Mouse (Mus musculus) CH12F3 (cell line): ENCODE results near the gene Sik3.
"Not testable (repeated sequence)": the region's sequence is repeated elsewhere in the genome, so short reads cannot be mapped to it uniquely, and the experiment has no call there.

Source experiments
- in situ Hi-C: fragments of 300-500 bp; cut with MboI; formaldehyde crosslinking; loops from 2 replicates; pipeline ENCODE4 v1.14.3; 2020; ENCODE audit warnings: low sequenced_read_pairs

The Sik3 gene

DNA sequence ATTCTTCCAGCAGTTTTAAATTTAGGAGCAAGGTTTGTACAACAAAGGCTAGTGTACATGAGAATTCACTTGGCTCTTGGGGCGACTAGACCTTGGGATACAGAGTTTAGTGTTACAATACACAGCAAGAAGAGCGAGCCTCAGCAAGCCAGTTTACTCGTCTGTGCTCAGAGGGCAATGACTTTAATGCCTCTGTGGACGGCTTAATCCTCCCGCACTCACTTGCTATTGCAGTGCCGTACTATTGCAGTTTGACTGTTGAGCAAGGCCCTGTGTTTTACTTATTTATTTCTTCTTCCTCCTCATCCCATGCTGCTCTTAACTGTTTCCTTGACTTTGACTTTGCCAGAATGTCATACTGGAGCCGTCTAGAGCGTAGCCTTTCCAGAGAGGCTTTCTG is 37.6 kb downstream of the Sik3 start:
- in situ Hi-C loops = no loop called here

DNA sequence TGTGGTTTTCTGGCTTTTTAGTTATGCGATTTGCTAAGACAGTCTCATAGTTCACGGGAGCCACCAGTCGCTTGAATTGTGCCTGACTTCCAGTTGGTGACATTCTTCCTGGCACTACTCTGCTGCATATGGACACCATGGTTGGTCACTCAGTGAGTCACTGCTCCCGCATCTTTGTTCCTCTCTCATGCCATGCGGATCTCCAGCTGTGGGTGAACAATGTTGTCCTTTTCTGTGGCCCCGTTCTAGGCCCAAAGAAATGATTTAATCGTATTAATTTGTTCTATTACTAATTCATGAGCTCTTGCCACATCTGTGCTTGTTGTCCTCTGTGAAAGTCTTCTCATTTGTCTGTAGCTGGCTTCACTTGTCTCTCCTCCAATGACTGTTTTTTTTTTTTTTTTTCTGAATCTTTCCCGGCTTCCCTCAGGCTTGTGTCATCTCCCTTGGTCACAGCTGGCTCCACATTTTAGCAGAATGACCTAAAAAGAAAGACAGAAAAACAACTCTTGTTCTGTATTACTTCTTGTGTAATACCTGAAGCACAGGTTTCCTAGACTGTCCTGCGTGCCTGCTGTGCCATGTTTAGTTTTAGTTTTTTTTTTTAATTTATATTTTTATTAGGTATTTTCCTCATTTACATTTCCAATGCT is 40.5 kb downstream of the Sik3 start:
- in situ Hi-C loops = no loop called here

DNA sequence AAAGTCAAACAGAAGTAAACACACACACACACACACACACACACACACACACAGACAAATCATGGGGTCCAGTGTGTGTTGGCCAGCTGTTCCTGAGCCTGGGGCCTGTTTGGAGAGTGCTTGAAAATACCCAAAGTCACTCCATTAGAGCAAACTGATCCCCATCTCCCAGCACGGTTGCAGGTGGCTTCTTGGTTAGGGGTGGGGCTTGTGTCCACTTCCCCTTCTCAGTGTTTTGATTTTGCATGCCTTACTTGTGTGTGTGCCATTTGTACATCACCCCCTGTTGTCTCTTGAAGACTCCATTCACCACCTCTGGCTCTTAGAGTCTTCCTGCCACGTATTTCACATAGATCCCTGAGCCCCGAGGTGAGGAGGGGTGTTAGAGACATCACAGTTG is 45.4 kb downstream of the Sik3 start:
- in situ Hi-C loops = no loop called here

DNA sequence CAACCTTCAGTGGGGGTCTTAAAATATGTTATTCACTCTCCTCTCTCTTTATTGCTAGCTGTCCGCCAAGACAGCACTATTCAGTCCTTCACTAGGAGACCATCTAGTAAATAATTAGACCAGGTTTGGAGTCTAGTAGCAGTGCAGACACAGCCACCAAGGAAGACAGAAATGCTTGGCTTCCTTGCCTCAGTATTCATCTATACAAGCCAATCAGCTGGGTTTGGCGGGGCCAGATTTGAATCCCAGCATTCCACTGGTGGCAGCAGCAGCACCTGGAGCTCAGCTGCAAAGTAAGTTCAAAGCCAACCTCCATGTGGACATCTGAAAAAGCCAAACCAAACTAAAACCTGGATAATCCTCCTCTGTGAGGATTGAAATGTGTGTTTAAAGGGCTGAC is 47.6 kb downstream of the Sik3 start:
- in situ Hi-C loops = no loop called here

DNA sequence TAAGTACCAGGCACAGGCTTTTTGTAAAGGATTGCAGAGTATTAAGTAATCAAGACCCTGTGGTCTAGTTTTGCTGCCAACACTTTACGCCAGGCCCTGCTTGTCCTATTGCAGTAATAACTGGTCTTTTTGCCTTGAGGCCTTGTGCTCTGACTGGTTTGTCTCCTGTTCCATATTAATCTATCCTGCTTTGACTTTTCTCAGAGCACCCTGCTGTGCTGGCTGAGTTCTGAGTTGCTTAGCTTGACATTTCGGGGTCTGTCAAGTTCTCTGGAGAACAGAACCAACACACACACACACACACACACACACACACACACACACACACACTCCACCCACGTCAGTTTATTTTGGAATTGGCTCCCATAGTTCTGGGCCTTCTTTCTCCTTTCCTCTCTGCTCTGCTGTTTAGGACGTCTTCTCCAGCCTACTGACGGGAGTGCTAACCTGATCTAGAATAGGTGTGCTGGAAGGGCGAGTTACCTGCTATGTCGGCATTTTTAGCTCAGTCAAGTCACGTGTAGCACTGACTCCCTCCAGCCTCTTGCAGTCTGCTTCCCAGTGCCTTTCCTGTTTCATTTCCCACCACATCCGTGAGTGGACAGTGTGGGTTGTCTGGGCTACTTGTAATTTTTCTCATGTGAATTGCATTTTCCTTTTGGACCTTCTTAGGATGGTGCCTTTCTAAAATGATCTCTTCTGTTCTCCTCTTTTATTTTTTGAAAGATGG is 49.2 kb downstream of the Sik3 start:
- in situ Hi-C loops = no loop called here

DNA sequence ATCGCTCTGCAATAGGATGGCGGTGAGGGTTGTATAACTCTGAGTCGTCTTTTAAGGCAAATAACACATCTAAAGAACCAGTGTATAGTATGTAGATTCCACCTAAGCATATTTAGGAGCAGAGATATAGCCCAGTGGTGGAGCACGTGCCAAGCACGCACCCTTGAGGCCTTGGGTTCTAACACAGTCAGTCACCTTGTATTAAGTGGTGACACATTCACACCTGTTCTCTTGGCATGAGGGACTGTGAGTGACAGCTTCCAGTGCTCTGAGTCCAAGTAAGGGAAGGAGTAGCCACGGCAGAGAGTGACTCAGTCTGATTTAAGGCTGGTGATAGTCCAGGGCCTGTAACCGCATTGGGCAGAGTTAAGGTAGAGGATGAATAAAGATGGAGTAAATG is 51.7 kb downstream of the Sik3 start:
- in situ Hi-C loops = no loop called here

DNA sequence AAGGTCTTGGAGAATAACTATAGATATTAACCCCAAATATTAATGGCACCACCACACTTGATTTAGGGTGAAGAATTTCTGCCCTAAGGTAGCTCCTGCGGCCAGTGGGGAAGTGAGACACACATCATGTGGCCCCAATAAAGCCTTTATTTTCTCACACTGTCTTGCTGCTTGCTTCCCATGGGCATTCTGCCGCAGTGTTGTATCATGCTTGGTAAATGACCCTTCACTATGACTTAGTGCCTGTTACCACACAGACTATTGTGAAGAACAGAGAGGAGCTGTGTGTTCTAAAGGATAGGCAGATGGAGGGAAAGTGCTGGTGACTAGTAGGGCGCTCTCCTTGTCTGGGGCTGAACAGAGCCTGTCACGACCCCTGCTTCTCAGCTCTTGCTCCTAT is 54.1 kb downstream of the Sik3 start:
- in situ Hi-C loops = no loop called here

DNA sequence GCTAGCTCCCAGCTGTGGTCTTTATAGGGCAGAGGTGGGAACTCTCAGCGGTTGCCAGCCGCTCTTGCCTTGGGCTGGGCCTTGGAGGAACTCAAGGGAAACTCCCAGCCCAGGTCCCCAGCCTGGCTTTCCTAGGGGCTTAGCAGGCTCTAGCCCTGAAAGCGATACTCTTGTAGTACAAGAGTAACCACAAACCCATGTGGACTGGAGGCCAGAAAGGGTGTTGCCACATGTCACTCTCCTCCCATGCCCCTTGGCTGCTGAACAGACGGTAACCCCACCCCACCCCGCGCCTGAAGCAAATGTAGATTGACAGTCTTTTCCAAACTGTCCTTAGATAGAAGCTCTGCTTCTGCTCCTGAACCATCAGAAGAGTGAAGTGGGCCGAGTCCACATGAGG is 55.1 kb downstream of the Sik3 start:
- in situ Hi-C loops = no loop called here

DNA sequence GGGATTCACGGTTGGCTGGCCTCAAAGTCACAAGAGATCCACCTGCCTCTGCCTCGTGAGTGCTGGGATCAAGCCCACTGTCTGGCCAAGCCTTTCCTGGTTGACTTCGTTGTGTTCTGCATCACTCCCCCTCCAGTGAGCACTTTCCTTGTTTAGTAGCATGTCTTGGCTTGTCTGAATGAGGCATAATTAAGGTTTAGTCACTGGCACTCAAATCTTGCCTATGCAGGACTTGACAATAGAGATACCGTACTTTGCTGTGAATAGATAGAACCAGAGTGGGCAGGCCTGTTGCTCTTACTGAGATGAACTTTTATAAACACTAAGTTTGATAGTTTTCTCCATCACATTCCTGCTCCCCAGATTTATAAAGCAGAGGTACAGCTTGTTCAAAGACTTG is 56.4 kb downstream of the Sik3 start:
- in situ Hi-C loops = no loop called here

DNA sequence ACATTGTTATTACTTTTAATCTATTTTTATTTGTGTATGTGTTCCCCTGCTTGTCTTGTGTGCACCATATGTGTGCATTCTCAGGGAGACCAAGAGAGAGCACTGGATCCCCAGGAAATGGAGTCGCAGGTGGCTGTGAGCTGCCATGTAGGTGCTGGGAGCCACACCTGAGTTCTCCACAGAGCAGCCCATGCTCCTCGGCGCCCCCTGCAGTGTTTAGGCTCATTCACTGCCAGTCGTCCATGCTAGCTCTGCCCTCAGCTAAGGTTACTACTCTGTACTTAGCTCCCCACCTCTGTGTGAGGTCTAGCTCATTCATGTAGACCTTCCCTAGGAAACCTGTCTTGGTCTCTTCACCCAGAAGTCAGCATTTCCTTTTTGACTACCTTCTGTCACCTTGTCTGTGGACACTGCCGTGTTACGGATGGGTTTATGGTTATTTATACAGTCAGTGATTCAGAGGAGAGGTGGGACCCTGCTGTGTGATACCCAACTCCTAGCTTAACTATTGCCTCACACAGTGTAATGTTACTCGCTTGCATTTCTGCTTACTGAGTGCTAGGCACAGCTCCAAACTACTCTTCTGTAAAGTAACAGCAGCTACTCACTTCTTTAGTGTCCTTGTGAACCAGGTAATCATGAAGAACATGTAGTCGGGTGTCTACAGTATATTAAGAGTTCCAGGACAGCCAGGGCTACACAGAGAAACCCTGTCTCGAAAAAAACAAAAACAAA is 59.6 kb downstream of the Sik3 start:
- in situ Hi-C loops = no loop called here

DNA sequence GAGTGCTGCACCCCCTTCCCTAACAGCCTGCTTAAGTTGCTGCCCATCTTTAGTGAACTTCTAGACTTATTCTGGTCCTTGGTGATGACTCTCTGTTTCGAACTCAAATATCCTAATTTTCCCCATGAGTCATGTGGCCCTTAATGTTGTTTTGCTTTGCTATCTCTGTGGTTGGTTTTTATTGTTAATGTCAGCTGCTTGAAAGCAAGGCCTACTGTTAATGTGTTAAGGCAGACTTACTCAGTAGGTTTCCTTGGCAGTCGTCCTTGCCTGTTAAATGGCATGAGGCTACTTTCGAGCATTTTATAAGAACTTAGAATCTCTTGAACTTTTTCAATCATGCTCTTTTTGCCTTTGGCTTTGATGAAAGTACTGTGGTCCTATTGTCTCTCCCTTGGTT is 60.8 kb downstream of the Sik3 start:
- in situ Hi-C loops = no loop called here

DNA sequence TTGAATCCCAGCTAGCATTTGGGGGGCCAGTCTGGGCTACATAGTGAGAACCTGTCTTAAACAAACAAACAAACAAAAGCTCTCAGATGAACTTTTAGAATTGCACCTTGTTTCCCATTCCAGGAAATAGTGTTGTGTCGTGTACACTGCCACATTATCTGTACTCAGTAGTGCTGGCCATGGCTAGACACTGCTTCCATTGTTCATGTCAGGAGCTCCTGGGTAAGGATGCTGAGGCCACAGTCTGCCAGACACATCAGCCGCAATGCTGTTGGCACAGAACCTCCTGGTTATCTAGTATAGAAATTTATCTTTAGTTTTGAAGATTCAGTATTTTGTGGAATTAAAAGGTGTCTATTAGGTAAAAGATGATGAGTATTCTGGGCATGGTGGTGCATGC is 63.0 kb downstream of the Sik3 start:
- in situ Hi-C loops = no loop called here

DNA sequence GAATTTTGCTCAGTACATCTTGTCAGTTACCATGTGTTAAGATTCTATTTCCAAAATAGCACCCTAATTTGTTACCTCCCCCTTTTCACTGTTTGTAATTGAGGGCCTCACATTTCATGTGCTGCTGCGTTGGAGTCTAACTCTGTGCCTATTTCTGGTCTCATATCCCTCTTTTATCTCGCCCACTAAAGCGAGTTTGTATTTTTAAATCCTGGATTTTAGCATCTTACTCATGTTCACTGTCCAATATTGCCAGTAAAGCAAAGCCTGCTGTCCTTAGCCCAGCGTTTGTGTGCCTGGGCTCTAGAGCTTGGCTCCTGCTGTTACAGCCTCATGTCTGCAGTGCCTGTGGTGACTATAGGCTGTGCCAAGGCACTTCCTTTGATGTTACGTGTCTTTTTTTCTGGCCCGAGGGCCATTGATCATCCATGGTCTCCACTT is 69.8 kb downstream of the Sik3 start:
- in situ Hi-C loops = no loop called here

DNA sequence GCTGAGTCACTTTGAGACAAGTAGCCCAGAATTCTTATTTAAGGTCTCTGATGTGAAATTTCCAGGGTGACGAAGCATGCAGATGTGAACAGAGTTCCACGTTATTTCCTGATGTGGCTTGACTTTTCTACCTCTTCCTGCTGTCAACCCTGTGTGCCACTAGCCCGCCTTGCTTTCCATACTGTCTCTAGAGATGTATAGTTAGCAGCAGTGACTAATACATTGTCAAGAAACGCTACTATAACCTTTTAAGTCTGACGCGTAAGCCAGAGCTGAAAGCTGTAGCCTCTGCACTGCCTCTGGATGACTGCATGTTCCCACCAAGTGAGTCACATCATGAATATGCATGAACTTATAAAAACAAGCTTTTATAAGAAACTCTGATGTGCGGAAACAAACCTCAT is 70.9 kb downstream of the Sik3 start:
- in situ Hi-C loops = no loop called here

DNA sequence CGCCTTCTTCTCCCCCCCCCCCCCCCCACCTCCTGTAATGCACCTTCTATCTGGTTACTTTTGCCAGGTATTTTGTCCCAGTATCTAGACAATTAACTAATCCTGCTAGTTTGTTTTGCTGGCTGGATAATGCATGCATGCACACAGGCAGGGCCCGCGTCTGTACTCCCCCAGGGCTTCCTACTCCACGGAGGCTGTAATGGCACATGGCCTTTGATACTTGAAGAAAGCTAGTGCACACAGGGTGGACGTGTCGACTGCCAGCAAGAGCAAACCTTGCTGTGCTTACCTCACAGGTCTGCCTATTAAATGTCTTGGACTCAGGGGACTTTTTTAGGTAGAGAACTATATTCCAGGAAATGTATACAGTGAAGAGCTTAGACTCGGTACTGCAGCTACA is 73.3 kb downstream of the Sik3 start:
- in situ Hi-C loops = no loop called here

DNA sequence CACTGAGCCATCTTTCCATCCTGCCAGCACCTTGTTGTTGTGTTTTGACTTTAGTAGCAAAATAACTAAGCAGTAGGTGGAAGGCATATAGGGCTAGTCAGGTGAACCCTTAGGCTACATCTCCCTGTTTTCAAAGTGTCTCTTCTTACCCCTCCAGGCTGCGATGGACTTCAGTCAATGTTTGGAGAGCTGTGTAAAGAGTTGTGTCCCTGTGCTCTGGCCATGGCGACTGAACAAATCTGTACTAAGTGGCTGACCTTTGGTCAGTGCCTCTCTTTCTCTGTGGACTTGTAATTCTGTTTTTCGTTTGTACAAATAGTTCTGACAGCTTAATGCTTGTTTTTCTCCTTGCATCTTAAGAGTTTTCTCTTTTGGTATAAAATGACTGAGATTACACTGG is 74.2 kb downstream of the Sik3 start:
- in situ Hi-C loops = no loop called here

DNA sequence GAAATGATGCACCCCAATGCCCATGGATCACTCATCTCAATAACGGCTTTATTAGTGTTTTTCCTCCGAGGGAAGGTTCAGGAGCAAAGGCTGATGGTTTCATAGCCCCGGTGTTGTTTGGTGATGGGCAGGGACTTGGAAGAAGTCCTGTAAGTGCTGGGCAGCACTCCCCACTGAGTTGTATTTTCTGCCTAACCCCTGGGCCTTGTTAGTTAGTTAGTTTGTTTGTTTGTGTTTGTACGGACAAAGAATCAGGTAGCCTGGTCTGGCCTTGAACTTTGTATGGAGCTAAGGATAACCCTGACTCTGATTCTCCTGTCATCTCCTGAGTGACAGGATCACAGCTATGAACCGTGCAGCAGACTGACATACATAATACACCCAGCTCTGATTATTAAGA is 74.8 kb downstream of the Sik3 start:
- in situ Hi-C loops = no loop called here

DNA sequence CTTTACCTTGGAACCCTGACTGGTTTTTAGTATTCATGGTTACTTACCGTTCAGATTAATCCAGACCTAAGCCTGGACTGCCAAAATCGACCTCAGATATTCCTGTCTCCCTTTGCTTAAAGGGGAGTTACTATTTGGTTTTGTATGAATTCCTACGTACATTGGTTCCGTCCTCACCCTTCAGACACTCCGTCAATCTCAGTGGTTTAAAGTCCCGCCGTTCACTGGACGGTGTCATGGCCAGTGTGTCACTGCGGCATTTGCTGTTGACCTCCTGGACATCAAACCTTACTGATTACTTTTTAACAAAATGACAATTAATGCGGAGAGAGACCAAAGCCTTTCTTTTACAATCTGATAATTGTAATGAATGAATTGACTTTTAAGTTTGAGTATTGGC is 76.1 kb downstream of the Sik3 start:
- in situ Hi-C loops = no loop called here

DNA sequence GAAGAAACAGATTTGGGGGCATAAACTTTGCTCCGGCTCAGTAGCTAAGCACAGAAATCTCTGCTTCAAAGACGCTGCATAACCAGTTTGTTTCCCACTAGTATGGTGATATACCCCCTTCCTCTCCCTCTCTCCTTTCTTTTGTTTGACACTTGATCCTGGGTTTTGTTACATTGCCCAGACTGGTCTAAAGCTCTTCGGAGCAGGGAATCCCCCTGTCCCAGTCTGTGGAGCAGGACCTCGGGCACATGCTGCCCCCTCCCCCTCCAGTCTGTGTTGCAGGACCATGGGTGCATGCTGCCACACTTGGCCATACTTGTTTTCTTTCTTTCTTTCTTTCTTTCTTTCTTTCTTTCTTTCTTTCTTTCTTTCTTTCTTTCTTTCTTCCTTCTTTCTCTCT is 77.4 kb downstream of the Sik3 start:
- in situ Hi-C loops = no loop called here

DNA sequence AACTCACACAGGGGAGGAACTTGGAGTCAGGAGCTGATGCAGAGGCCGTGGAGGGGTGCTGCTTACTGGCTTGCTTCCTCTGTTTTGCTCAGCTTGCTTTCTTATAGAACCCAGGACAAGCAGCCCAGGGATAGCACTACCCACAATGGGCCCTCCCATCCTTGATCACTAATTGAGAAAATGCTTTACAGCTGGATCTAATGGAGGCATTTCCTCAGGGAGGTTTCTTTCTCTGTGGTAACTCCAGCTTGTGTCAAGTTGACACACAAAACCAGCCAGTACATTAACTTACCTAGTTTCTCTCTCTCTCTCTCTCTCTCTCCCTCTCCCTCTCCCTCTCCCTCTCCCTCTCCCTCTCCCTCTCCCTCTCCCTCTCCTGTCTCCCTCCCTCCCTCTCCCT is 78.5 kb downstream of the Sik3 start:
- in situ Hi-C loops = not testable (repeated sequence)

DNA sequence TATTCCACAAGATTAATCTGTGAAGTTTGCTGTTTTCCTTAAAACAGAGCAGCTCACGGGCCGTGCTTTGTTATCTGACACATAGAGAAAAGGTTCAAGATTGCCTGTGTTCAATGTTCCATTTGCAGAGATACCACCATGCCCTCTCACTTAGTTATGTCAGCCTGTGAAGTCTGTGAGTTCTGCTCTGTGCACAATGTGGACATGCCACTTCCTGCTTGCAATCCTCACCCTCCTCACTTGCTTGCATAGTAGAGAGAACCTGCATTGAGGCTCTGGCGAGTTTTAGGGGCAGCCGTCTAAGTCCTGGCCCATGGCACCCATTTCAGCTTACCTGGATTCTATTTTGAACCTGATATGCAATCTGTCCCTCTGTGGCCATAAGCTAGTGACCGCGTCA is 80.0 kb downstream of the Sik3 start:
- in situ Hi-C loops = no loop called here

DNA sequence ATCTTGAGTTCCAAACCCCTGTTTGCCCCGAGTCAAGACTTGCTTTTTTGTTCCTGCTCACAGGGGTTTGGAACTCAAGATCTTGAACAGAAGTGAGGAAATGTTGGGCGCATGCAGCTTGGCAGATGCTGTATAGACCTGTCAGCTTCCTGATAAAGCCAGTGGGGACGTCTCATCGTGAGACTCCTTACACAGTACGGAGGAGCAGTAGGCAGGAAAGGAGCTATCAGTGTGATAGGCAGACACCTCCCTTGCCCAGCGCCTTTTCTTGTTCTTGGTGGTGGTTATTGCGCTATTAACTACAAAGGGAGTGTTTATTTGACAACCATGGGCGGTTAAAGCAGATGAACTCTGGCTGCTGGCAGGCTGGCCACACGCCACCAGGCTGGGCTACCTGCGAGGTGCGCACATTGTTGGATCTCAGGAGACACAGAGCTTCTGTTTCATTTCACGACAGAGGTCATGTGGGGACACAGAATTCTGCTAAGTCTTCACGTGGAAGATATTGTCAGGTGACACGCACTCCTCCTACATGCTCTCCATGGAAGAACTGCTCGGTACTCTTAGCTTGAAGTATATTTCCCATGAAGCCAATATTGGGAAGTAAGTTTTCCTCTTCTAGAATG is 85.9 kb downstream of the Sik3 start:
- in situ Hi-C loops = no loop called here
